ENCODE assay signal across 13 mouse cellular contexts in the genomic region with DNA sequence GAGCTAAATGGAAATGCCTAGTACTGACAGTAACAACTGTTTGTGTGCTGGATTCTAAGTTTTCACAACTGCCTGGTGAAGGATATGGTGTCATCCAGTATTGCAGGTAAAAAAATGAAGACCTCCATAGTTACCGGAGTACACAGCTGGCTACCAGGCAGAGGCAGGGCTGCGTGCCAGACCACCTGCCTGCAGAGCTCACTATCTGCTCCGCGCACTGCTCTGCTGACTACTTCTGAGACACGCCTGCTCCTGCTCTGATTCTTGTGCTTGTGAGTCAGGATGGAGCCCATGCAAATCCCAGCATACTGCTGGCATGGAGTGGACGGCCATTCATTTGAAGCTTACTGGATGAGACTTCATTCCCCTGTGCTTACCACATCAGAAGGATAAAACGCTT. TPM values are rescaled to one million over a fixed set of nuclear protein-coding genes. Genes with fewer than 3 reads are reported as not detected.
DNase-seq lines count a peak whose midpoint lies in the region; ATAC-seq and TF ChIP-seq lines count a peak whose summit lies in the region.
"Had no signal": no experiment of that assay in that cellular context is flagged by ENCODE, and none has a peak within 500 bp of the region (broad histone marks: within the 10 kb centered on the region; RNA-seq: fewer than 3 reads in every experiment).

No protein-coding gene starts in this region.

- H3K79me2 ChIP-seq in MEL (ENCODE audit: control insufficient read depth, insufficient read depth, low read length, poor library complexity): peaks cover 75% of the 10 kb centered on the region

- no peak overlapping the region for H3K4me3 ChIP-seq in intestine, postnatal 0 days (ENCODE audit: low read depth, low read length)
- no peak overlapping the region for H3K4me3 ChIP-seq in intestine, embryonic 16.5 days (ENCODE audit: low read length)
- H3K4me3 ChIP-seq in MEL (ENCODE audit: control insufficient read depth in 1 of 2, insufficient read depth in 1 of 2, low read depth in 2 of 2, low read length in 2 of 2): no peak overlapping the region
- H3K4me3 ChIP-seq: heart, embryonic 10.5 days; layer of hippocampus, adult 2 months; liver, embryonic 15.5 days had no signal

- no peak overlapping the region for H3K27ac ChIP-seq in intestine, postnatal 0 days (ENCODE audit: low read depth, low read length)
- no peak overlapping the region for H3K27ac ChIP-seq in intestine, embryonic 16.5 days (ENCODE audit: low read length)
- no peak overlapping the region for H3K27ac ChIP-seq in MEL (ENCODE audit: control insufficient read depth, low read depth, low read length)
- H3K27ac ChIP-seq: heart, embryonic 10.5 days; layer of hippocampus, adult 2 months; liver, embryonic 15.5 days had no signal

- ATAC-seq in intestine, postnatal 0 days: no peak
- no peak for ATAC-seq in intestine, embryonic 16.5 days
- peak; percentile 71 for ATAC-seq in megakaryocyte-erythroid progenitor cell, adult 5-6 weeks (replicated peaks; ENCODE audit: low FRiP score, low TSS enrichment, poor library complexity, severe bottlenecking)
- ATAC-seq: forebrain, postnatal 0 days had no signal

- TF ChIP-seq EP300 in MEL (IDR thresholded peaks at IDR 0.05; ENCODE audit: low read depth in 1 of 2, low read length in 2 of 2): peak in 1 of 2 experiments; percentile 83; a peak in 2 of 4 replicates

- 0 out of 2 replicates have a peak overlapping the region, but pooled peaks have one; percentile 3 for H3K4me2 ChIP-seq in intestine, postnatal 0 days (replicated peaks; ENCODE audit: low read depth)
- no peak overlapping the region for H3K4me2 ChIP-seq in intestine, embryonic 16.5 days (ENCODE audit: low read depth, low read length)
- H3K4me2 ChIP-seq: liver, embryonic 15.5 days had no signal

- DNase-seq in MEL (ENCODE audit: low read depth, low spot score) (peak; percentile 79), ZHBTc4 (ENCODE audit: low read depth, low spot score) (peak; percentile 17)
- no peak for DNase-seq in embryo, embryonic 10.5 days (ENCODE audit: low spot score)
- DNase-seq in heart, adult 11 months: no peak
- no peak for DNase-seq in retina, embryonic 14.5 days (ENCODE audit: low spot score)
- DNase-seq: forebrain, postnatal 0 days; kidney, adult 8-10 months had no signal

- no peaks in the 10 kb centered on the region for H3K27me3 ChIP-seq in intestine, postnatal 0 days (replicated peaks; ENCODE audit: control insufficient read depth, insufficient read depth, low read length)
- no peaks in the 10 kb centered on the region for H3K27me3 ChIP-seq in intestine, embryonic 16.5 days (replicated peaks; ENCODE audit: control insufficient read depth, insufficient read depth, low read length)
- H3K27me3 ChIP-seq in MEL (ENCODE audit: control insufficient read depth in 1 of 2, insufficient read depth in 2 of 2, low read length in 2 of 2): no peaks in the 10 kb centered on the region
- H3K27me3 ChIP-seq: liver, embryonic 15.5 days had no signal

- WGBS in intestine, postnatal 0 days: 79% methylated on average over 7 of the region's 7 CpGs
- WGBS in intestine, embryonic 16.5 days: 67% methylated on average over 7 of the region's 7 CpGs

- no peaks in the 10 kb centered on the region for H3K9me3 ChIP-seq in intestine, postnatal 0 days (ENCODE audit: control insufficient read depth)
- no peaks in the 10 kb centered on the region for H3K9me3 ChIP-seq in intestine, embryonic 16.5 days (ENCODE audit: control insufficient read depth, low read length)
- H3K9me3 ChIP-seq in MEL (replicated peaks; ENCODE audit: insufficient read depth, low read length): no peaks in the 10 kb centered on the region
- H3K9me3 ChIP-seq: heart, embryonic 10.5 days; liver, embryonic 15.5 days had no signal

- TF ChIP-seq CTCF in intestine, postnatal 0 days (IDR thresholded peaks at IDR 0.05; ENCODE audit: low read depth): no peak
- no peak for TF ChIP-seq CTCF in MEL (IDR thresholded peaks at IDR 0.05 in 2 of 3, conservative IDR thresholded peaks at IDR 0.05 in 1 of 3; ENCODE audit: control insufficient read depth in 1 of 3, insufficient read depth in 1 of 3, low read depth in 2 of 3, low read length in 3 of 3, poor library complexity in 1 of 3, severe bottlenecking in 1 of 3)

- peaks cover 29% of the 10 kb centered on the region; the same call in 1 of the 2 replicates for H3K36me3 ChIP-seq in intestine, postnatal 0 days (ENCODE audit: control insufficient read depth, insufficient read depth)
- peaks cover 7% of the 10 kb centered on the region; the same call in 1 of the 2 replicates for H3K36me3 ChIP-seq in intestine, embryonic 16.5 days (ENCODE audit: control insufficient read depth, insufficient read depth, low read length)
- H3K36me3 ChIP-seq in MEL (ENCODE audit: control insufficient read depth in 1 of 2, insufficient read depth in 2 of 2, low read length in 2 of 2): peaks cover 12 to 33% of the 10 kb centered on the region in 2 experiments

- no peak overlapping the region for H3K9ac ChIP-seq in intestine, postnatal 0 days (ENCODE audit: low read depth, low read length)
- H3K9ac ChIP-seq in intestine, embryonic 16.5 days (ENCODE audit: low read depth, low read length): no peak overlapping the region
- no peak overlapping the region for H3K9ac ChIP-seq in MEL (ENCODE audit: control insufficient read depth, low read depth, low read length, poor library complexity, severe bottlenecking)
- H3K9ac ChIP-seq: forebrain, postnatal 0 days; liver, embryonic 15.5 days had no signal

- TF ChIP-seq POLR2A in MEL (IDR thresholded peaks at IDR 0.05; ENCODE audit: control insufficient read depth in 1 of 2, insufficient read depth in 1 of 2, low read depth in 1 of 2, low read length in 2 of 2, poor library complexity in 1 of 2): no peak

- no peak for TF ChIP-seq RAD21 in MEL (IDR thresholded peaks at IDR 0.05; ENCODE audit: low read depth, low read length)

- 0 out of 2 replicates have a peak, but pooled peaks cover 8% of the 10 kb centered on the region for H3K4me1 ChIP-seq in intestine, postnatal 0 days (replicated peaks; ENCODE audit: control insufficient read depth, insufficient read depth, low read length)
- peaks cover 18% of the 10 kb centered on the region for H3K4me1 ChIP-seq in intestine, embryonic 16.5 days (ENCODE audit: control insufficient read depth, insufficient read depth, low read length)
- peaks cover 6 to 32% of the 10 kb centered on the region in 2 experiments for H3K4me1 ChIP-seq in MEL (ENCODE audit: control insufficient read depth in 1 of 2, insufficient read depth in 2 of 2, low read length in 2 of 2)

TF ChIP-seq in MEL, 35 proteins besides CTCF, POLR2A, EP300 and RAD21:
- peak; percentile 87 for TF ChIP-seq ETS1 (IDR thresholded peaks at IDR 0.05; ENCODE audit: low read depth, low read length)
- TF ChIP-seq GATA1 (IDR thresholded peaks at IDR 0.05; ENCODE audit: low read depth, low read length): peak; percentile 55; the same call in 1 of the 2 replicates
- TF ChIP-seq USF2 (IDR thresholded peaks at IDR 0.05; ENCODE audit: borderline replicate concordance in 1 of 2, insufficient read depth in 1 of 2, low read depth in 1 of 2, low read length in 2 of 2): no peak
- TF ChIP-seq SIN3A (IDR thresholded peaks at IDR 0.05; ENCODE audit: low read length): peak; percentile 66
- peak; percentile 84 for TF ChIP-seq TAL1 (IDR thresholded peaks at IDR 0.05; ENCODE audit: low read length)
- TF ChIP-seq TCF12 (IDR thresholded peaks at IDR 0.05; ENCODE audit: low read depth, low read length): peak; percentile 95
- TF ChIP-seq RCOR1 (IDR thresholded peaks at IDR 0.05; ENCODE audit: low read depth, low read length): peak; percentile 79
- no peak for TF ChIP-seq ZNF384 (IDR thresholded peaks at IDR 0.05; ENCODE audit: low read depth, low read length)
- TF ChIP-seq MAX (IDR thresholded peaks at IDR 0.05; ENCODE audit: low read length): 0 out of 2 replicates have a peak, but pooled peaks have one; percentile 21

RNA-seq across cellular contexts. Expression of a gene that starts 2.6 kb away (rescaled TPM):
- 0.17 and 0.38 TPM in 2 replicates for polyA plus RNA-seq in intestine, postnatal 0 days (2015; fragmentation: Nextera tagmentation; extraction: Ambion mirVana)
- 0.20 and 0.23 TPM in 2 replicates for polyA plus RNA-seq in intestine, embryonic 16.5 days (2015; fragmentation: Nextera tagmentation; extraction: Ambion mirVana)
- 1.2 and 1.3 TPM in 2 replicates for total RNA-seq in MEL (2012; rRNA removed)
- polyA plus RNA-seq in MEL (2012; ENCODE audit: insufficient read depth in 1 of 2, insufficient read length in 2 of 2, low read depth in 1 of 2, low replicate concordance in 2 of 2, missing spikeins in 1 of 2): 1 to 10 TPM in 1 of 2 experiments, not detected in 1; 1.2 TPM
- total RNA-seq in megakaryocyte-erythroid progenitor cell, adult 5-6 weeks (2014; fragmentation: Nextera tagmentation): 3.6 and 7.4 TPM in 2 replicates
- total RNA-seq in megakaryocyte-erythroid progenitor cell, adult 5-6 weeks (2017): 3.9 TPM in 1 of 2 replicates, not detected in the other

RNA-seq across cellular contexts. Expression of a gene that starts 30.1 kb away (rescaled TPM):
- polyA plus RNA-seq in intestine, postnatal 0 days (2015; fragmentation: Nextera tagmentation; extraction: Ambion mirVana): 65.7 and 67.7 TPM in 2 replicates
- polyA plus RNA-seq in intestine, embryonic 16.5 days (2015; fragmentation: Nextera tagmentation; extraction: Ambion mirVana): 107 and 108 TPM in 2 replicates
- 91.6 and 102 TPM in 2 replicates for total RNA-seq in MEL (2012; rRNA removed)
- polyA plus RNA-seq in MEL (2012; ENCODE audit: insufficient read depth in 1 of 2, insufficient read length in 2 of 2, low read depth in 1 of 2, low replicate concordance in 2 of 2, missing spikeins in 1 of 2): 100 to 1,000 TPM in 1 of 2 experiments, not detected in 1; 127 TPM
- total RNA-seq in megakaryocyte-erythroid progenitor cell, adult 5-6 weeks (2014; fragmentation: Nextera tagmentation): 49.0 and 54.4 TPM in 2 replicates
- 88.2 and 94.7 TPM in 2 replicates for total RNA-seq in megakaryocyte-erythroid progenitor cell, adult 5-6 weeks (2017)

Comparison
In these comparisons a context has a peak if more than half of its experiments do, and no peak if none do; other contexts are left out.
1. DNase-seq: peak in MEL (single experiment) and ZHBTc4 (single experiment); none in embryo, embryonic 10.5 days (single experiment), heart, adult 11 months (single experiment) and retina, embryonic 14.5 days (single experiment).